Mouse (Mus musculus) midbrain, postnatal 0 days (tissue): ENCODE data around the gene Snrpc. TPM values are rescaled to one million over a fixed set of nuclear protein-coding genes. Genes with fewer than 3 reads are reported as not detected.

ENCODE experiments used
- ATAC-seq: fragments of 200-750 bp; cut with Nextera tagmentation; 2 replicates; pipeline ENCODE4 v1.8.0; 2017; ENCODE audit warnings: moderate number of reproducible peaks, mild to moderate bottlenecking, moderate TSS enrichment, moderate library complexity; ENCODE audit not compliant: low FRiP score
- DNase-seq: peaks from one replicate; pipeline ENCODE4 v3.0.0-alpha.2; 2015; ENCODE audit warnings: low spot score
- H3K27ac ChIP-seq: fragments of 300-500 bp; sonication (generic); 2 replicates; pipeline ENCODE4 v1.5.1; 2014; ENCODE audit warnings: low read depth, mild to moderate bottlenecking, low read length, mixed read lengths
- H3K27me3 ChIP-seq: fragments of 300-500 bp; sonication (generic); 2 replicates; pipeline ENCODE4 v1.6.1; 2014; ENCODE audit warnings: low read length, control low read depth, mixed read lengths; ENCODE audit not compliant: insufficient read depth
- H3K36me3 ChIP-seq: fragments of 300-500 bp; sonication (generic); 2 replicates; pipeline ENCODE4 v1.6.1; 2014; ENCODE audit warnings: low read length, control low read depth, mixed read lengths; ENCODE audit not compliant: insufficient read depth
- H3K4me1 ChIP-seq: fragments of 300-500 bp; sonication (generic); 2 replicates; pipeline ENCODE4 v1.6.1; 2014; ENCODE audit warnings: mild to moderate bottlenecking, control low read depth, antibody characterized with exemption, low read length, mixed read lengths; ENCODE audit not compliant: insufficient read depth
- H3K4me2 ChIP-seq: fragments of 300-500 bp; sonication (generic); 2 replicates; pipeline ENCODE4 v1.6.1; 2014; ENCODE audit warnings: low read depth, mild to moderate bottlenecking, low read length, mixed read lengths; ENCODE audit not compliant: poor library complexity, severe bottlenecking
- H3K4me3 ChIP-seq: fragments of 300-500 bp; sonication (generic); 2 replicates; pipeline ENCODE4 v1.5.1; 2014; ENCODE audit warnings: low read depth, mild to moderate bottlenecking, low read length, moderate library complexity
- H3K9ac ChIP-seq: fragments of 300-500 bp; sonication (generic); replicated peaks from 2 replicates; pipeline ENCODE4 v1.6.1; 2014; ENCODE audit warnings: mild to moderate bottlenecking, low read length, moderate library complexity, mixed read lengths; ENCODE audit not compliant: poor library complexity, severe bottlenecking
- H3K9me3 ChIP-seq: fragments of 300-500 bp; sonication (generic); 2 replicates; pipeline ENCODE4 v1.6.1; 2016; ENCODE audit warnings: low read length, control low read depth
- CTCF ChIP-seq: IDR thresholded peaks from 2 replicates; pipeline ENCODE4 v1.5.1; 2016; ENCODE audit warnings: antibody characterized with exemption, mild to moderate bottlenecking
- WGBS: fragments of 180-500 bp; shearing (Covaris S2); extraction: QIAGEN DNeasy Blood & Tissue Kit; methylation state at CpG from one replicate; pipeline ENCODE4 v1.1.7; 2014; 5-methylcytosine and 5-hydroxymethylcytosine counted together
- polyA plus RNA-seq: library from polyadenylated mRNA; unstranded; fragments of >200 nt; fragmentation: Nextera tagmentation; extraction: Ambion mirVana; gene quantifications from 2 replicates; pipeline ENCODE4 v1.2.1, GENCODE M21; 2015
- total RNA-seq: library from RNA; depleted of rRNA; stranded (reverse); fragments of >200 nt; gene quantifications from 2 replicates; pipeline ENCODE4 v1.2.3, GENCODE M21; 2014

Snrpc gene
- total and polyA plus RNA-seq, 2 experiments from 2014 or later = 140 to 216 TPM

- 1% methylated on average over 53 of the region's 54 CpGs for WGBS
- Histone ChIP-seq H3K9me3 (no peaks in the 10 kb centered on the region), H3K27me3 (no peaks in the 10 kb centered on the region), H3K4me1 (peaks cover 15% of the 10 kb centered on the region), H3K4me3 (peak within 1 kb of the TSS; percentile 80), H3K9ac (peak within 1 kb of the TSS; percentile 83), H3K36me3 (no peaks in the 10 kb centered on the region; the same call in 1 of the 2 replicates), H3K4me2 (peak within 1 kb of the TSS; percentile 71), H3K27ac (peak within 1 kb of the TSS; percentile 86)
- DNase-seq (peak; percentile 79), ATAC-seq (peak; percentile 80)
- peak; percentile 29; the same call in 1 of the 2 replicates for TF ChIP-seq CTCF
These were observed 18.4 kb downstream of the Snrpc start, which contains the start of gene Uhrf1bp1 for GRCm38 (mm10) chr17:27856265-27856797. Gene Uhrf1bp1, plus strand, starts transcription at chr17:27856441.

GRCm38 (mm10) chr17:27856798-27857648, 19.1 kb downstream of the Snrpc start:
- Histone ChIP-seq H3K36me3 (no peaks in the 10 kb centered on the region; the same call in 1 of the 2 replicates), H3K27ac (peak overlapping the region; percentile 86), H3K27me3 (no peaks in the 10 kb centered on the region), H3K4me3 (peak overlapping the region; percentile 80), H3K9ac (peak overlapping the region; percentile 83), H3K4me1 (peaks cover 15% of the 10 kb centered on the region), H3K9me3 (no peaks in the 10 kb centered on the region), H3K4me2 (peak overlapping the region; percentile 71)
- peak; percentile 37 for DNase-seq
- no peak for TF ChIP-seq CTCF
- 2% methylated on average over 48 of the region's 52 CpGs for WGBS
- ATAC-seq = peak; percentile 72

GRCm38 (mm10) chr17:27857649-27858475, 19.9 kb downstream of the Snrpc start:
- peak overlapping the region; percentile 83 for H3K9ac ChIP-seq
- peaks cover 15% of the 10 kb centered on the region for H3K4me1 ChIP-seq
- no peak for TF ChIP-seq CTCF
- peak overlapping the region; percentile 71 for H3K4me2 ChIP-seq
- no peak for ATAC-seq
- H3K9me3 ChIP-seq = no peaks in the 10 kb centered on the region
- H3K27me3 ChIP-seq = no peaks in the 10 kb centered on the region
- H3K27ac ChIP-seq = 0 out of 2 replicates have a peak overlapping the region, but pooled peaks have one; percentile 86
- peak overlapping the region; percentile 80 for H3K4me3 ChIP-seq
- 58% methylated on average over 11 of the region's 11 CpGs for WGBS
- no peaks in the 10 kb centered on the region; the same call in 1 of the 2 replicates for H3K36me3 ChIP-seq
- DNase-seq = no peak

GRCm38 (mm10) chr17:27859131-27859530, 21.2 kb downstream of the Snrpc start:
- no peak overlapping the region for H3K27ac ChIP-seq
- peaks cover 15% of the 10 kb centered on the region for H3K4me1 ChIP-seq
- H3K27me3 ChIP-seq = no peaks in the 10 kb centered on the region
- no peak overlapping the region for H3K4me3 ChIP-seq
- 49% methylated on average over 2 of the region's 2 CpGs for WGBS
- TF ChIP-seq CTCF = no peak
- ATAC-seq = no peak
- H3K4me2 ChIP-seq = no peak overlapping the region
- no peaks in the 10 kb centered on the region for H3K9me3 ChIP-seq
- H3K9ac ChIP-seq = 0 out of 2 replicates have a peak overlapping the region, but pooled peaks have one; percentile 8
- H3K36me3 ChIP-seq = no peaks in the 10 kb centered on the region; the same call in 1 of the 2 replicates
- DNase-seq = no peak

- Histone ChIP-seq H3K4me2 (no peak overlapping the region), H3K27me3 (no peaks in the 10 kb centered on the region), H3K9ac (no peak overlapping the region), H3K9me3 (no peaks in the 10 kb centered on the region), H3K27ac (no peak overlapping the region), H3K4me3 (no peak overlapping the region), H3K4me1 (no peaks in the 10 kb centered on the region), H3K36me3 (no peaks in the 10 kb centered on the region)
- no peak for DNase-seq
- ATAC-seq = no peak
- WGBS = 80% methylated on average over 2 of the region's 2 CpGs
- TF ChIP-seq CTCF = peak; percentile 54
These were observed 27.5 kb downstream of the Snrpc start for GRCm38 (mm10) chr17:27865461-27865860.
